Mouse (Mus musculus) forebrain, embryonic 10.5 days (tissue): ENCODE results near the gene Gsg1. TPM values are rescaled to one million over a fixed set of nuclear protein-coding genes. Genes with fewer than 3 reads are reported as not detected.
A peak's percentile ranks its signal among the peaks of the same experiment; 100 is the strongest.

Experiments
- DNase-seq: peaks from one replicate; pipeline ENCODE4 v3.0.0-alpha.2; 2017; ENCODE audit warnings: low spot score; ENCODE audit errors: extremely low spot score
- H3K27ac ChIP-seq: fragments of 300-500 bp; sonication (generic); 2 replicates; pipeline ENCODE4 v1.5.1; 2016; ENCODE audit warnings: mild to moderate bottlenecking
- H3K27me3 ChIP-seq: fragments of 300-500 bp; sonication (generic); 2 replicates; pipeline ENCODE4 v1.6.1; 2016; ENCODE audit warnings: mild to moderate bottlenecking; ENCODE audit not compliant: poor library complexity, severe bottlenecking
- H3K36me3 ChIP-seq: fragments of 300-500 bp; sonication (generic); replicated peaks from 2 replicates; pipeline ENCODE4 v1.6.1; 2016; ENCODE audit warnings: mild to moderate bottlenecking, moderate library complexity
- H3K4me1 ChIP-seq: fragments of 300-500 bp; sonication (generic); 2 replicates; pipeline ENCODE4 v1.6.1; 2016
- H3K4me3 ChIP-seq: fragments of 300-500 bp; sonication (generic); 2 replicates; pipeline ENCODE4 v1.5.1; 2016; ENCODE audit warnings: mild to moderate bottlenecking, moderate library complexity
- H3K9me3 ChIP-seq: fragments of 300-500 bp; sonication (generic); 2 replicates; pipeline ENCODE4 v1.6.1; 2016; ENCODE audit warnings: mild to moderate bottlenecking, moderate library complexity
- WGBS: fragments of 180-500 bp; shearing (Covaris S2); methylation state at CpG from one replicate; pipeline ENCODE4 v1.1.7; 2016; 5-methylcytosine and 5-hydroxymethylcytosine counted together
- polyA plus RNA-seq: library from polyadenylated mRNA; unstranded; fragments of >200 nt; fragmentation: Nextera tagmentation; extraction: Ambion mirVana; gene quantifications from 2 replicates; pipeline ENCODE4 v1.2.1, GENCODE M21; 2016

Gsg1 gene
- polyA plus RNA-seq, 1 experiment from 2014 or later: not detected

GRCm38 (mm10) chr6:135251849-135252727 is 2.1 kb downstream of the Gsg1 start:
- H3K4me3 ChIP-seq: peak overlapping the region; percentile 40
- 52% methylated on average over 24 of the region's 24 CpGs for WGBS
- DNase-seq: no peak

GRCm38 (mm10) chr6:135250926-135251699 is 3.0 kb downstream of the Gsg1 start:
- Histone ChIP-seq H3K27ac (no peak overlapping the region), H3K36me3 (no peaks in the 10 kb centered on the region), H3K9me3 (0 out of 2 replicates have a peak, but pooled peaks cover 3% of the 10 kb centered on the region), H3K4me1 (peaks cover 35% of the 10 kb centered on the region), H3K4me3 (no peak overlapping the region), H3K27me3 (peaks cover 29% of the 10 kb centered on the region)
- WGBS: 63% methylated on average over 19 of the region's 19 CpGs
- no peak for DNase-seq

More at GRCm38 (mm10) chr6:135251849-135252727, 2.1 kb downstream of the Gsg1 start:
- H3K36me3 ChIP-seq: no peaks in the 10 kb centered on the region
- 0 out of 2 replicates have a peak, but pooled peaks cover 3% of the 10 kb centered on the region for H3K9me3 ChIP-seq
- peaks cover 29% of the 10 kb centered on the region for H3K27me3 ChIP-seq
- H3K27ac ChIP-seq: peak overlapping the region; percentile 78
- peaks cover 35% of the 10 kb centered on the region for H3K4me1 ChIP-seq

- Histone ChIP-seq H3K4me1 (peaks cover 35% of the 10 kb centered on the region), H3K9me3 (no peaks in the 10 kb centered on the region), H3K27ac (0 out of 2 replicates have a peak overlapping the region, but pooled peaks have one; percentile 15), H3K27me3 (peaks cover 29% of the 10 kb centered on the region), H3K36me3 (no peaks in the 10 kb centered on the region), H3K4me3 (no peak overlapping the region)
- WGBS: 61% methylated on average over 19 of the region's 19 CpGs
- DNase-seq: peak; percentile 60
Observed at GRCm38 (mm10) chr6:135249846-135250531, 4.2 kb downstream of the Gsg1 start.

GRCm38 (mm10) chr6:135247861-135248260 is 6.3 kb downstream of the Gsg1 start:
- Histone ChIP-seq H3K9me3 (no peaks in the 10 kb centered on the region), H3K27ac (no peak overlapping the region), H3K4me1 (peaks cover 29% of the 10 kb centered on the region), H3K36me3 (no peaks in the 10 kb centered on the region), H3K27me3 (peaks cover 22% of the 10 kb centered on the region), H3K4me3 (no peak overlapping the region)
- DNase-seq: no peak
- WGBS: 71% methylated on average over 6 of the region's 6 CpGs

GRCm38 (mm10) chr6:135245586-135245985 is 8.6 kb downstream of the Gsg1 start:
- no peak for DNase-seq
- peaks cover 7% of the 10 kb centered on the region for H3K4me1 ChIP-seq
- no peak overlapping the region for H3K4me3 ChIP-seq
- WGBS: 72% methylated on average over 8 of the region's 8 CpGs
- no peak overlapping the region for H3K27ac ChIP-seq
- no peaks in the 10 kb centered on the region for H3K36me3 ChIP-seq
- H3K9me3 ChIP-seq: no peaks in the 10 kb centered on the region
- peaks cover 6% of the 10 kb centered on the region for H3K27me3 ChIP-seq

GRCm38 (mm10) chr6:135240361-135240760 is 13.8 kb downstream of the Gsg1 start:
- Histone ChIP-seq H3K27me3 (no peaks in the 10 kb centered on the region), H3K4me1 (0 out of 2 replicates have a peak, but pooled peaks cover 4% of the 10 kb centered on the region), H3K27ac (no peak overlapping the region), H3K36me3 (no peaks in the 10 kb centered on the region; the same call in 1 of the 2 replicates), H3K9me3 (no peaks in the 10 kb centered on the region), H3K4me3 (no peak overlapping the region)
- no peak for DNase-seq
- WGBS: 97% methylated on average over 8 of the region's 8 CpGs

GRCm38 (mm10) chr6:135238211-135238610 is 15.9 kb downstream of the Gsg1 start:
- H3K27ac ChIP-seq: no peak overlapping the region
- H3K36me3 ChIP-seq: peaks cover 16% of the 10 kb centered on the region
- H3K4me1 ChIP-seq: 0 out of 2 replicates have a peak, but pooled peaks cover 4% of the 10 kb centered on the region
- H3K9me3 ChIP-seq: no peaks in the 10 kb centered on the region
- 51% methylated on average over 4 of the region's 4 CpGs for WGBS
- H3K27me3 ChIP-seq: no peaks in the 10 kb centered on the region
- DNase-seq: no peak
- no peak overlapping the region for H3K4me3 ChIP-seq

GRCm38 (mm10) chr6:135237326-135237725 is 16.8 kb downstream of the Gsg1 start:
- Histone ChIP-seq H3K36me3 (peaks cover 23% of the 10 kb centered on the region), H3K27me3 (no peaks in the 10 kb centered on the region), H3K9me3 (no peaks in the 10 kb centered on the region), H3K4me1 (0 out of 2 replicates have a peak, but pooled peaks cover 4% of the 10 kb centered on the region), H3K27ac (no peak overlapping the region), H3K4me3 (no peak overlapping the region)
- 86% methylated on average over 14 of the region's 14 CpGs for WGBS
- DNase-seq: no peak

- H3K36me3 ChIP-seq: peaks cover 30% of the 10 kb centered on the region
- 0 out of 2 replicates have a peak, but pooled peaks cover 4% of the 10 kb centered on the region for H3K4me1 ChIP-seq
- H3K27me3 ChIP-seq: no peaks in the 10 kb centered on the region
- no peak overlapping the region for H3K4me3 ChIP-seq
- DNase-seq: no peak
- no peak overlapping the region for H3K27ac ChIP-seq
- H3K9me3 ChIP-seq: no peaks in the 10 kb centered on the region
- 87% methylated on average over 3 of the region's 3 CpGs for WGBS
Observed at GRCm38 (mm10) chr6:135236576-135236975, 17.6 kb downstream of the Gsg1 start.

GRCm38 (mm10) chr6:135235742-135236141 is 18.4 kb downstream of the Gsg1 start:
- Histone ChIP-seq H3K27me3 (no peaks in the 10 kb centered on the region), H3K36me3 (peaks cover 32% of the 10 kb centered on the region), H3K27ac (no peak overlapping the region), H3K9me3 (no peaks in the 10 kb centered on the region), H3K4me1 (0 out of 2 replicates have a peak, but pooled peaks cover 4% of the 10 kb centered on the region), H3K4me3 (no peak overlapping the region)
- WGBS: 89% methylated on average over 3 of the region's 3 CpGs
- DNase-seq: no peak

- Histone ChIP-seq H3K4me1 (peaks cover 9% of the 10 kb centered on the region), H3K27me3 (no peaks in the 10 kb centered on the region), H3K9me3 (no peaks in the 10 kb centered on the region), H3K4me3 (no peak overlapping the region), H3K27ac (0 out of 2 replicates have a peak overlapping the region, but pooled peaks have one; percentile 8), H3K36me3 (peaks cover 39% of the 10 kb centered on the region)
- DNase-seq: no peak
- WGBS: 85% methylated on average over 12 of the region's 12 CpGs
Observed at GRCm38 (mm10) chr6:135232443-135233182, 21.5 kb downstream of the Gsg1 start.

GRCm38 (mm10) chr6:135230586-135230985 is 23.6 kb downstream of the Gsg1 start:
- Histone ChIP-seq H3K27me3 (no peaks in the 10 kb centered on the region), H3K36me3 (peaks cover 51% of the 10 kb centered on the region), H3K27ac (no peak overlapping the region), H3K4me1 (peaks cover 9% of the 10 kb centered on the region), H3K9me3 (no peaks in the 10 kb centered on the region), H3K4me3 (no peak overlapping the region)
- 93% methylated on average over 6 of the region's 6 CpGs for WGBS
- no peak for DNase-seq
